Mouse (Mus musculus) forebrain, postnatal 0 days (tissue): ENCODE data around the gene Kif3c. TPM values are rescaled to one million over a fixed set of nuclear protein-coding genes. Genes with fewer than 3 reads are reported as not detected.

Source experiments
- ATAC-seq: fragments of 200-750 bp; cut with Nextera tagmentation; 2 replicates; pipeline ENCODE4 v1.8.0; 2017; ENCODE audit warnings: mild to moderate bottlenecking, moderate library complexity
- DNase-seq: peaks from one replicate; pipeline ENCODE4 v3.0.0-alpha.2; 2015
- H3K27ac ChIP-seq: fragments of 300-500 bp; sonication (generic); 2 replicates; pipeline ENCODE4 v1.5.1; 2014; ENCODE audit warnings: low read depth, mild to moderate bottlenecking, antibody characterized with exemption, low read length, moderate library complexity, mixed read lengths
- H3K27me3 ChIP-seq: fragments of 300-500 bp; sonication (generic); 2 replicates; pipeline ENCODE4 v1.6.1; 2014; ENCODE audit warnings: mild to moderate bottlenecking, low read length, mixed read lengths; ENCODE audit not compliant: insufficient read depth
- H3K36me3 ChIP-seq: fragments of 300-500 bp; sonication (generic); 2 replicates; pipeline ENCODE4 v1.6.1; 2014; ENCODE audit warnings: mild to moderate bottlenecking, moderate library complexity; ENCODE audit not compliant: insufficient read depth
- H3K4me1 ChIP-seq: fragments of 300-500 bp; sonication (generic); 2 replicates; pipeline ENCODE4 v1.6.1; 2014; ENCODE audit warnings: antibody characterized with exemption; ENCODE audit not compliant: insufficient read depth
- H3K4me2 ChIP-seq: fragments of 300-500 bp; sonication (generic); 2 replicates; pipeline ENCODE4 v1.6.1; 2014; ENCODE audit warnings: low read depth, mild to moderate bottlenecking, moderate library complexity
- H3K4me3 ChIP-seq: fragments of 300-500 bp; sonication (generic); 2 replicates; pipeline ENCODE4 v1.5.1; 2014; ENCODE audit warnings: low read depth, low read length, mixed read lengths
- H3K9ac ChIP-seq: fragments of 300-500 bp; sonication (generic); 2 replicates; pipeline ENCODE4 v1.6.1; 2014; ENCODE audit warnings: mild to moderate bottlenecking
- H3K9me3 ChIP-seq: fragments of 300-500 bp; sonication (generic); 2 replicates; pipeline ENCODE4 v1.6.1; 2016; ENCODE audit warnings: low read length
- CTCF ChIP-seq: sonication (generic); IDR thresholded peaks from 2 replicates; pipeline ENCODE4 v1.5.1; 2016; ENCODE audit warnings: antibody characterized with exemption, control low read depth, low read depth
- WGBS: fragments of 180-500 bp; shearing (Covaris S2); extraction: QIAGEN DNeasy Blood & Tissue Kit; methylation state at CpG from one replicate; pipeline ENCODE4 v1.1.7; 2014; 5-methylcytosine and 5-hydroxymethylcytosine counted together
- polyA plus RNA-seq: library from polyadenylated mRNA; unstranded; fragments of >200 nt; fragmentation: Nextera tagmentation; extraction: Ambion mirVana; gene quantifications from 2 replicates; pipeline ENCODE4 v1.2.1, GENCODE M21; 2015
- total RNA-seq: library from RNA; depleted of rRNA; stranded (reverse); fragments of >200 nt; gene quantifications from 2 replicates; pipeline ENCODE4 v1.2.3, GENCODE M21; 2014

Kif3c gene
- total and polyA plus RNA-seq, 2 experiments from 2014 or later: 84.5 to 160 TPM

DNA sequence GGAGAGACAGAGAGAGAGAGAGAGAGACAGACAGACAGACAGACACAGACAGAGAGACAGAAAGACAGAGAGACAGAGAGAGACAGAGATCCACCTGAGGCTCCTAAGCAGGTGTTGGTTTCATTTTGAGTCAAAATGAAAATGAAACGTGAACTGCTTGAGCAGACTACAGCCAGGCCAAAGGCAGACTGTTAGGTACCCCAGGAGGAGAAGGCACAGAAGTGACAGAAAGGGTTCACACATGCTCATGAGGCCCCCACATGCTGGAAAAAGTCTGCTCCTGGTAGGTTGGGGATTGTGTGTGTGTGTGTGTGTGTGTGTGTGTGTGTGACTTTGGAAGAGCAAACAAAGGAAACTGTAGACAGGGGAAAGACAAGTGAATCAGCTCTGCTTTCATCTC lies 26.0 kb upstream of the Kif3c start:
- Histone ChIP-seq H3K27me3 (no peaks in the 10 kb centered on the region), H3K4me1 (no peaks in the 10 kb centered on the region), H3K9ac (no peak overlapping the region), H3K27ac (no peak overlapping the region), H3K4me2 (no peak overlapping the region), H3K9me3 (no peaks in the 10 kb centered on the region), H3K36me3 (no peaks in the 10 kb centered on the region), H3K4me3 (no peak overlapping the region)
- ATAC-seq (no peak), DNase-seq (no peak)
- WGBS: 80% methylated on average over 1 of the region's 1 CpGs
- TF ChIP-seq CTCF: no peak

- no peak for TF ChIP-seq CTCF
- WGBS: 91% methylated on average over 2 of the region's 2 CpGs
- no peak overlapping the region for H3K27ac ChIP-seq
- H3K4me3 ChIP-seq: no peak overlapping the region
- no peaks in the 10 kb centered on the region for H3K9me3 ChIP-seq
- ATAC-seq (no peak), DNase-seq (no peak)
- no peaks in the 10 kb centered on the region for H3K36me3 ChIP-seq
- H3K4me2 ChIP-seq: no peak overlapping the region
- no peaks in the 10 kb centered on the region for H3K4me1 ChIP-seq
- no peak overlapping the region for H3K9ac ChIP-seq
- no peaks in the 10 kb centered on the region for H3K27me3 ChIP-seq
These were observed 20.8 kb upstream of the Kif3c start for GRCm38 (mm10) chr12:3344155-3344554.

GRCm38 (mm10) chr12:3345038-3345437 lies 19.9 kb upstream of the Kif3c start:
- H3K4me2 ChIP-seq: no peak overlapping the region
- H3K4me3 ChIP-seq: no peak overlapping the region
- H3K9me3 ChIP-seq: no peaks in the 10 kb centered on the region
- no peak overlapping the region for H3K9ac ChIP-seq
- H3K27me3 ChIP-seq: no peaks in the 10 kb centered on the region
- H3K27ac ChIP-seq: no peak overlapping the region
- WGBS: 90% methylated on average over 5 of the region's 5 CpGs
- no peak for TF ChIP-seq CTCF
- DNase-seq (no peak), ATAC-seq (no peak)
- no peaks in the 10 kb centered on the region for H3K4me1 ChIP-seq
- H3K36me3 ChIP-seq: no peaks in the 10 kb centered on the region

DNA sequence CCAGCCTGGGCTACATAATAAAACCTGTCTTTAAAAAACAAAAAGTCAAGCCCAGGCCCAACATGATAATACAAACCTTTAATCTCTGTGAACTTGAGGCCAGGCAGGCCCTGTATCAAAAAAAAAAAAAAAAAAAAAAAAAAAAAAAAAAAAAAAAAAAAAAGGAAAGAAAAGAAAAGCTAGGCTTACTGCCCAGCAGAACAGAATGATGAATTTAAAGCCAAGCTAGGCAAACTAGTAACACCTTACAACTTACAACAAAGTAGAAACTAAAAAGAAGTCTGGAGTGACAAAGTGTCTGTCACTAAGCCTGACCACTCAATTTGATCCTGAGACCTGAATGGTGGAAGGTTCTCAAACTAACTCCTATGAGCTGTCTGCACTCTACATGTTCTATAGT lies 17.2 kb upstream of the Kif3c start:
- no peaks in the 10 kb centered on the region for H3K36me3 ChIP-seq
- H3K4me2 ChIP-seq: no peak overlapping the region
- DNase-seq: no peak
- no peaks in the 10 kb centered on the region for H3K27me3 ChIP-seq
- no peak overlapping the region for H3K27ac ChIP-seq
- no peaks in the 10 kb centered on the region for H3K4me1 ChIP-seq
- H3K9ac ChIP-seq: no peak overlapping the region
- no peak overlapping the region for H3K4me3 ChIP-seq
- TF ChIP-seq CTCF: no peak
- H3K9me3 ChIP-seq: no peaks in the 10 kb centered on the region
- ATAC-seq: no peak

GRCm38 (mm10) chr12:3349387-3349786 lies 15.5 kb upstream of the Kif3c start:
- ATAC-seq (no peak), DNase-seq (no peak)
- no peak for TF ChIP-seq CTCF
- Histone ChIP-seq H3K9ac (no peak overlapping the region), H3K4me2 (no peak overlapping the region), H3K9me3 (no peaks in the 10 kb centered on the region), H3K4me1 (no peaks in the 10 kb centered on the region), H3K4me3 (no peak overlapping the region), H3K27me3 (no peaks in the 10 kb centered on the region), H3K27ac (no peak overlapping the region), H3K36me3 (no peaks in the 10 kb centered on the region)
- 72% methylated on average over 2 of the region's 3 CpGs for WGBS

DNA sequence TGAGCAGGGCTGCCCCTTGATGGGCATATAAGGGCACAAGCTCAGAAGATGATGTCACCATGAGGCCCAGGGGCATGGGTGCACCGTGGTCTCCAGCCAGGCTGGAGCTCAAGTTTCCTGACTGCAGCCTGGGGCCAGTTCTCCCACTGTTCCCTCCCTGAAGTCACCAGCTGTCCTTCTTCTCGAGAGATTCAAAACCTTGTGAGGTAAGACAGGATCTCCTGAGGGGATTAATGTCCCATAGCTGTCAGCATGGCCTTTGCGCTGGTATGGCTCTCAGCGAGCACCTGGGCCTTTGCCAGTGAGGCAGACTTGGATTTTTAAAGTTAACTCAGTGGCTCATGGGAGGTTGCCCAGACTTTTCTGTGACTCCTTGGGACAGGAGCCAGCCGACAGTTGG lies 14.8 kb upstream of the Kif3c start:
- Histone ChIP-seq H3K4me2 (no peak overlapping the region), H3K9me3 (no peaks in the 10 kb centered on the region), H3K36me3 (no peaks in the 10 kb centered on the region), H3K9ac (no peak overlapping the region), H3K27ac (no peak overlapping the region), H3K4me1 (no peaks in the 10 kb centered on the region), H3K4me3 (no peak overlapping the region), H3K27me3 (no peaks in the 10 kb centered on the region)
- ATAC-seq (no peak), DNase-seq (no peak)
- no peak for TF ChIP-seq CTCF
- WGBS: 70% methylated on average over 5 of the region's 5 CpGs

GRCm38 (mm10) chr12:3352216-3352615 lies 12.7 kb upstream of the Kif3c start:
- 80% methylated on average over 6 of the region's 6 CpGs for WGBS
- Histone ChIP-seq H3K9me3 (no peaks in the 10 kb centered on the region), H3K27me3 (no peaks in the 10 kb centered on the region), H3K4me3 (no peak overlapping the region), H3K36me3 (no peaks in the 10 kb centered on the region), H3K4me2 (no peak overlapping the region), H3K27ac (no peak overlapping the region), H3K9ac (no peak overlapping the region), H3K4me1 (no peaks in the 10 kb centered on the region)
- DNase-seq (no peak), ATAC-seq (no peak)
- no peak for TF ChIP-seq CTCF

DNA sequence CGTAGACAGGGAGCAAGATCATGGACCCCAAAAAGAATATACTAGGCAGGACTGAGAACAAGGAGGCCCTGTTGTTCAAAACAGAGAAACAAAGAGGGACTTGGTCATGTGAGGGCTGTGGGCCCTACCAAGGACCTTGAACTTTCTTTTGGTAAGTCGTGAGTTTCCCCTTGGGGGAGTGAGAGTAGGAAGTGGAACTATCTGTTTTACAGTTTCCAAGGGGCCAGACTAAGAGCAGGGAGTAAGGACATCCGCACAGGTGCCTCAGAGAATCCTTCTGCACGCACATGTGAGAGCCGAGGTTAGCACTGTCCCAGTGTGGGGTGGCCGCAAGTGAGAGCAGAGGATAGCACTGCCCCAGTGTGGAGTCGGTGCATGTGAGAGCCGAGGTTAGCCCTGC lies 9.9 kb upstream of the Kif3c start:
- no peak overlapping the region for H3K9ac ChIP-seq
- no peaks in the 10 kb centered on the region for H3K9me3 ChIP-seq
- ATAC-seq (no peak), DNase-seq (no peak)
- H3K4me1 ChIP-seq: no peaks in the 10 kb centered on the region
- no peak overlapping the region for H3K4me2 ChIP-seq
- no peak overlapping the region for H3K27ac ChIP-seq
- no peaks in the 10 kb centered on the region for H3K36me3 ChIP-seq
- TF ChIP-seq CTCF: no peak
- no peak overlapping the region for H3K4me3 ChIP-seq
- no peaks in the 10 kb centered on the region for H3K27me3 ChIP-seq
- WGBS: 82% methylated on average over 8 of the region's 8 CpGs
